Mouse (Mus musculus) olfactory bulb, adult 2 months (tissue): ENCODE measurements around the gene Ergic1. TPM values are rescaled to one million over a fixed set of nuclear protein-coding genes. Genes with fewer than 3 reads are reported as not detected.

ENCODE experiments used
- H3K27ac ChIP-seq: fragments of 200-500 bp; 2 replicates; pipeline ENCODE4 v1.5.1; 2012; ENCODE audit warnings: low read depth, low read length; ENCODE audit not compliant: insufficient read depth
- H3K4me1 ChIP-seq: fragments of 200-500 bp; 2 replicates; pipeline ENCODE4 v1.6.1; 2012; ENCODE audit warnings: low read length; ENCODE audit not compliant: control insufficient read depth, insufficient read depth
- H3K4me3 ChIP-seq: fragments of 200-500 bp; 2 replicates; pipeline ENCODE4 v1.5.1; 2012; ENCODE audit warnings: mild to moderate bottlenecking, low read depth, low read length, moderate library complexity; ENCODE audit not compliant: insufficient read depth
- CTCF ChIP-seq: fragments of 200-500 bp; IDR thresholded peaks from 2 replicates; pipeline ENCODE4 v1.5.1; 2012; ENCODE audit warnings: low read depth, mild to moderate bottlenecking, low read length, moderate library complexity; ENCODE audit not compliant: insufficient read depth
- POLR2A ChIP-seq: fragments of 200-500 bp; IDR thresholded peaks from 2 replicates; pipeline ENCODE4 v1.6.1; 2012; ENCODE audit warnings: mild to moderate bottlenecking, low read depth, low read length, moderate library complexity; ENCODE audit not compliant: insufficient read depth
- WGBS: fragments of 180-500 bp; shearing (Covaris S2); methylation state at CpG from one replicate; pipeline ENCODE4 v1.1.7; 2018; 5-methylcytosine and 5-hydroxymethylcytosine counted together
- polyA plus RNA-seq: library from polyadenylated mRNA; stranded (reverse); fragments of >200 nt; gene quantifications from 2 replicates; pipeline ENCODE4 v1.2.4, GENCODE M21; 2012; ENCODE audit warnings: low replicate concordance; ENCODE audit not compliant: missing spikeins, insufficient read depth, insufficient read length

Gene Ergic1
- polyA plus RNA-seq, 1 experiment = not detected

GRCm38 (mm10) chr17:26533871-26534372 is 27.4 kb upstream of the Ergic1 start:
- WGBS = 38% methylated on average over 5 of the region's 5 CpGs
- no peak overlapping the region for H3K4me3 ChIP-seq
- TF ChIP-seq CTCF = no peak
- TF ChIP-seq POLR2A = no peak
- H3K27ac ChIP-seq = peak overlapping the region; percentile 43; the same call in 1 of the 2 replicates
- peaks cover 41% of the 10 kb centered on the region for H3K4me1 ChIP-seq

GRCm38 (mm10) chr17:26534695-26535094 is 26.6 kb upstream of the Ergic1 start:
- Histone ChIP-seq H3K27ac (no peak overlapping the region), H3K4me3 (no peak overlapping the region), H3K4me1 (peaks cover 34% of the 10 kb centered on the region)
- TF ChIP-seq CTCF (no peak), POLR2A (no peak)
- WGBS = 80% methylated on average over 5 of the region's 5 CpGs

- Histone ChIP-seq H3K27ac (no peak overlapping the region), H3K4me1 (peaks cover 26% of the 10 kb centered on the region), H3K4me3 (no peak overlapping the region)
- TF ChIP-seq POLR2A (no peak), CTCF (no peak)
- WGBS = 86% methylated on average over 7 of the region's 7 CpGs
Observed at GRCm38 (mm10) chr17:26535251-26536136, 25.8 kb upstream of the Ergic1 start.

GRCm38 (mm10) chr17:26537722-26538471 is 23.4 kb upstream of the Ergic1 start:
- no peak overlapping the region for H3K27ac ChIP-seq
- 33% methylated on average over 6 of the region's 6 CpGs for WGBS
- peaks cover 8% of the 10 kb centered on the region for H3K4me1 ChIP-seq
- no peak for TF ChIP-seq POLR2A
- TF ChIP-seq CTCF = no peak
- no peak overlapping the region for H3K4me3 ChIP-seq

GRCm38 (mm10) chr17:26540083-26540482 is 21.2 kb upstream of the Ergic1 start:
- TF ChIP-seq POLR2A = no peak
- TF ChIP-seq CTCF = no peak
- 87% methylated on average over 5 of the region's 5 CpGs for WGBS

GRCm38 (mm10) chr17:26544319-26544963 is 16.8 kb upstream of the Ergic1 start:
- no peak overlapping the region for H3K4me3 ChIP-seq
- H3K27ac ChIP-seq = no peak overlapping the region
- WGBS = 74% methylated on average over 8 of the region's 8 CpGs
- TF ChIP-seq POLR2A (no peak), CTCF (no peak)
- H3K4me1 ChIP-seq = peaks cover 5% of the 10 kb centered on the region

More at GRCm38 (mm10) chr17:26540083-26540482, 21.2 kb upstream of the Ergic1 start:
- no peak overlapping the region for H3K4me3 ChIP-seq
- H3K4me1 ChIP-seq = no peaks in the 10 kb centered on the region
- no peak overlapping the region for H3K27ac ChIP-seq

GRCm38 (mm10) chr17:26547771-26548170 is 13.5 kb upstream of the Ergic1 start:
- WGBS = 32% methylated on average over 7 of the region's 7 CpGs
- Histone ChIP-seq H3K4me1 (peaks cover 7% of the 10 kb centered on the region), H3K27ac (no peak overlapping the region), H3K4me3 (no peak overlapping the region)
- TF ChIP-seq POLR2A (no peak), CTCF (no peak)

- TF ChIP-seq CTCF = no peak
- no peak for TF ChIP-seq POLR2A
- no peak overlapping the region for H3K27ac ChIP-seq
- peaks cover 7% of the 10 kb centered on the region for H3K4me1 ChIP-seq
- H3K4me3 ChIP-seq = no peak overlapping the region
- WGBS = 8% methylated on average over 4 of the region's 5 CpGs
Observed at GRCm38 (mm10) chr17:26548566-26548965, 12.7 kb upstream of the Ergic1 start.
